ENCODE assay signal across 8 mouse cellular contexts in genomic region chr17:26009540-26009939, GRCm38 (mm10). TPM values are rescaled to one million over a fixed set of nuclear protein-coding genes. Genes with fewer than 3 reads are reported as not detected.
DNase-seq lines count a peak whose midpoint lies in the region; ATAC-seq lines count a peak whose summit lies in the region.

No protein-coding gene starts in this region.

- DNase-seq in cerebellum, adult 11 months, result peak; percentile 79
- DNase-seq in gastrocnemius, postnatal 10 days, result peak; percentile 75
- peak; percentile 93 to 94 for DNase-seq in left cerebral cortex, postnatal 14 days (ENCODE audit: low spot score in 2 of 2)
- peak; percentile 73 for DNase-seq in midbrain, embryonic 10.5 days (ENCODE audit: low spot score)
- peak; percentile 65 for DNase-seq in skeletal muscle tissue, adult 2 months (ENCODE audit: low read depth, low spot score)

- H3K9me3 ChIP-seq in midbrain, embryonic 10.5 days (replicated peaks), result no peaks in the 10 kb centered on the region

- 32% methylated on average over 4 of the region's 4 CpGs for WGBS in midbrain, embryonic 10.5 days

- no peak overlapping the region for H3K27ac ChIP-seq in midbrain, embryonic 10.5 days (replicated peaks)

- H3K4me1 ChIP-seq in midbrain, embryonic 10.5 days, result no peaks in the 10 kb centered on the region

- no peak overlapping the region for H3K4me3 ChIP-seq in midbrain, embryonic 10.5 days

- no peaks in the 10 kb centered on the region for H3K27me3 ChIP-seq in midbrain, embryonic 10.5 days (ENCODE audit: low read depth, poor library complexity, severe bottlenecking)

- intact Hi-C loops in left cerebral cortex, postnatal 14 days (cut with DNase I), result no loop called here

- ATAC-seq in cerebellum, adult (ENCODE audit: insufficient number of reproducible peaks, low FRiP score, low TSS enrichment), result no peak
- peak; percentile 65 for ATAC-seq in common myeloid progenitor, adult 5-6 weeks (replicated peaks; ENCODE audit: low read depth, poor library complexity, severe bottlenecking)
- ATAC-seq in inflammation-experienced regulatory T-cells, adult 6 months, result peak; percentile 73

- H3K36me3 ChIP-seq in midbrain, embryonic 10.5 days, result peaks cover 90% of the 10 kb centered on the region

RNA-seq across cellular contexts. Expression of gene Capn15, which starts 23.9 kb away (rescaled TPM):
- total RNA-seq in common myeloid progenitor, adult 5-6 weeks (2017), result 4.1 and 4.6 TPM in 2 replicates
- total RNA-seq in gastrocnemius, postnatal 10 days (2021), result 1 to 10 TPM; 6.7 to 8.6 TPM
- polyA plus RNA-seq in inflammation-experienced regulatory T-cells, adult 6 months (2017; shearing (Covaris generic)), result 1 to 10 TPM; 5.6 to 6.0 (median 5.7) TPM
- 10 to 100 TPM; 46.5 to 50.0 TPM for total RNA-seq in left cerebral cortex, postnatal 14 days (2021)
- 27.6 and 29.5 TPM in 2 replicates for polyA plus RNA-seq in midbrain, embryonic 10.5 days (2016; fragmentation: Nextera tagmentation; extraction: Ambion mirVana)

RNA-seq across cellular contexts. Expression of gene A930017K11Rik, which starts 57.2 kb away (rescaled TPM):
- not detected in 2 replicates for total RNA-seq in common myeloid progenitor, adult 5-6 weeks (2017)
- total RNA-seq in gastrocnemius, postnatal 10 days (2021), result not detected
- not detected for polyA plus RNA-seq in inflammation-experienced regulatory T-cells, adult 6 months (2017; shearing (Covaris generic))
- under 1 TPM in 1 of 2 experiments, not detected in 1; 0.13 TPM for total RNA-seq in left cerebral cortex, postnatal 14 days (2021)
- 0.06 and 0.19 TPM in 2 replicates for polyA plus RNA-seq in midbrain, embryonic 10.5 days (2016; fragmentation: Nextera tagmentation; extraction: Ambion mirVana)

RNA-seq across cellular contexts. Expression of gene Rab11fip3, which starts 59.8 kb away (rescaled TPM):
- 0.97 and 2.2 TPM in 2 replicates for total RNA-seq in common myeloid progenitor, adult 5-6 weeks (2017)
- total RNA-seq in gastrocnemius, postnatal 10 days (2021), result 10 to 100 TPM; 37.9 to 41.5 TPM
- polyA plus RNA-seq in inflammation-experienced regulatory T-cells, adult 6 months (2017; shearing (Covaris generic)), result 1 to 10 TPM; 1.6 to 3.0 (median 2.7) TPM
- total RNA-seq in left cerebral cortex, postnatal 14 days (2021), result 10 to 100 TPM; 80.5 to 85.2 TPM
- 20.6 and 26.9 TPM in 2 replicates for polyA plus RNA-seq in midbrain, embryonic 10.5 days (2016; fragmentation: Nextera tagmentation; extraction: Ambion mirVana)

Comparison
In these comparisons a context has a peak if more than half of its experiments do, and no peak if none do; other contexts are left out.
1. RNA of gene Rab11fip3, which starts 59.8 kb away (total RNA-seq): 80.5 to 85.2 TPM in left cerebral cortex, postnatal 14 days and 37.9 to 41.5 TPM in gastrocnemius, postnatal 10 days; 0.97 to 2.2 TPM in common myeloid progenitor, adult 5-6 weeks; every median in the first group is over 10 times any median in the second.
2. Peak in every context shown above with its lines, with median percentiles within 50 percentile points of each other: DNase-seq.